Mouse (Mus musculus): ENCODE measurements around the gene B430305J03Rik. TPM values are rescaled to one million over a fixed set of nuclear protein-coding genes. Genes with fewer than 3 reads are reported as not detected.

The B430305J03Rik gene
- polyA plus RNA-seq, 1 experiment from 2014 or later: not detected

- Histone ChIP-seq H3K9ac (ENCODE audit: low read depth, low read length) (no peak overlapping the region), H3K27ac (ENCODE audit: low read length) (no peak overlapping the region), H3K9me3 (replicated peaks; ENCODE audit: control insufficient read depth, low read length) (no peaks in the 10 kb centered on the region), H3K4me2 (ENCODE audit: low read depth, low read length) (no peak overlapping the region), H3K4me1 (ENCODE audit: control insufficient read depth, low read depth, low read length) (no peaks in the 10 kb centered on the region), H3K36me3 (ENCODE audit: control insufficient read depth, insufficient read depth) (no peaks in the 10 kb centered on the region), H3K4me3 (ENCODE audit: low read depth, low read length) (no peak overlapping the region), H3K27me3 (ENCODE audit: control insufficient read depth, insufficient read depth, low read depth, low read length) (no peaks in the 10 kb centered on the region)
- ATAC-seq (ENCODE audit: low read depth): no peak
- WGBS (ENCODE audit: insufficient replicate concordance): 54% methylated on average over 4 of the region's 4 CpGs
These were observed 20.6 kb upstream of the B430305J03Rik start for GRCm38 (mm10) chr3:61386368-61386767.

GRCm38 (mm10) chr3:61376001-61376400, 10.2 kb upstream of the B430305J03Rik start:
- no peak overlapping the region for H3K9ac ChIP-seq (ENCODE audit: low read depth, low read length)
- WGBS (ENCODE audit: insufficient replicate concordance): 64% methylated on average over 8 of the region's 8 CpGs
- no peaks in the 10 kb centered on the region for H3K4me1 ChIP-seq (ENCODE audit: control insufficient read depth, low read depth, low read length)
- no peak overlapping the region for H3K4me2 ChIP-seq (ENCODE audit: low read depth, low read length)
- H3K9me3 ChIP-seq (replicated peaks; ENCODE audit: control insufficient read depth, low read length): no peaks in the 10 kb centered on the region
- H3K36me3 ChIP-seq (ENCODE audit: control insufficient read depth, insufficient read depth): no peaks in the 10 kb centered on the region
- H3K27ac ChIP-seq (ENCODE audit: low read length): no peak overlapping the region
- ATAC-seq (ENCODE audit: low read depth): no peak
- no peak overlapping the region for H3K4me3 ChIP-seq (ENCODE audit: low read depth, low read length)
- H3K27me3 ChIP-seq (ENCODE audit: control insufficient read depth, insufficient read depth, low read depth, low read length): no peaks in the 10 kb centered on the region

GRCm38 (mm10) chr3:61368446-61368845, 2.7 kb upstream of the B430305J03Rik start:
- H3K27me3 ChIP-seq (ENCODE audit: control insufficient read depth, insufficient read depth, low read depth, low read length): no peaks in the 10 kb centered on the region
- H3K36me3 ChIP-seq (ENCODE audit: control insufficient read depth, insufficient read depth): no peaks in the 10 kb centered on the region
- no peak overlapping the region for H3K9ac ChIP-seq (ENCODE audit: low read depth, low read length)
- no peak overlapping the region for H3K4me3 ChIP-seq (ENCODE audit: low read depth, low read length)
- peaks cover 18% of the 10 kb centered on the region for H3K4me1 ChIP-seq (ENCODE audit: control insufficient read depth, low read depth, low read length)
- no peaks in the 10 kb centered on the region for H3K9me3 ChIP-seq (replicated peaks; ENCODE audit: control insufficient read depth, low read length)
- 70% methylated on average over 1 of the region's 1 CpGs for WGBS (ENCODE audit: insufficient replicate concordance)
- no peak overlapping the region for H3K4me2 ChIP-seq (ENCODE audit: low read depth, low read length)
- H3K27ac ChIP-seq (ENCODE audit: low read length): no peak overlapping the region
- ATAC-seq (ENCODE audit: low read depth): no peak

GRCm38 (mm10) chr3:61364978-61365778, 573 bp downstream of the B430305J03Rik start:
- WGBS (ENCODE audit: insufficient replicate concordance): under 1% methylated on average over 68 of the region's 68 CpGs
- Histone ChIP-seq H3K27me3 (ENCODE audit: control insufficient read depth, insufficient read depth, low read depth, low read length) (peaks cover 3% of the 10 kb centered on the region; the same call in 1 of the 2 replicates), H3K36me3 (ENCODE audit: control insufficient read depth, insufficient read depth) (no peaks in the 10 kb centered on the region), H3K9me3 (replicated peaks; ENCODE audit: control insufficient read depth, low read length) (no peaks in the 10 kb centered on the region), H3K4me3 (ENCODE audit: low read depth, low read length) (peak overlapping the region; percentile 74), H3K4me2 (ENCODE audit: low read depth, low read length) (peak overlapping the region; percentile 97), H3K27ac (ENCODE audit: low read length) (peak overlapping the region; percentile 35), H3K9ac (ENCODE audit: low read depth, low read length) (peak overlapping the region; percentile 73), H3K4me1 (ENCODE audit: control insufficient read depth, low read depth, low read length) (peaks cover 18% of the 10 kb centered on the region)
- ATAC-seq (ENCODE audit: low read depth): no peak

GRCm38 (mm10) chr3:61364661-61364977, 1.1 kb downstream of the B430305J03Rik start:
- peak overlapping the region; percentile 35 for H3K27ac ChIP-seq (ENCODE audit: low read length)
- peaks cover 3% of the 10 kb centered on the region; the same call in 1 of the 2 replicates for H3K27me3 ChIP-seq (ENCODE audit: control insufficient read depth, insufficient read depth, low read depth, low read length)
- H3K4me2 ChIP-seq (ENCODE audit: low read depth, low read length): peak overlapping the region; percentile 97
- H3K9me3 ChIP-seq (replicated peaks; ENCODE audit: control insufficient read depth, low read length): no peaks in the 10 kb centered on the region
- H3K36me3 ChIP-seq (ENCODE audit: control insufficient read depth, insufficient read depth): no peaks in the 10 kb centered on the region
- under 1% methylated on average over 33 of the region's 33 CpGs for WGBS (ENCODE audit: insufficient replicate concordance)
- H3K4me3 ChIP-seq (ENCODE audit: low read depth, low read length): peak overlapping the region; percentile 74
- peaks cover 18% of the 10 kb centered on the region for H3K4me1 ChIP-seq (ENCODE audit: control insufficient read depth, low read depth, low read length)
- peak; percentile 5; the same call in 1 of the 2 replicates for ATAC-seq (ENCODE audit: low read depth)
- peak overlapping the region; percentile 73 for H3K9ac ChIP-seq (ENCODE audit: low read depth, low read length)

GRCm38 (mm10) chr3:61363989-61364660, 1.6 kb downstream of the B430305J03Rik start:
- no peaks in the 10 kb centered on the region for H3K36me3 ChIP-seq (ENCODE audit: control insufficient read depth, insufficient read depth)
- no peaks in the 10 kb centered on the region for H3K9me3 ChIP-seq (replicated peaks; ENCODE audit: control insufficient read depth, low read length)
- peaks cover 3% of the 10 kb centered on the region; the same call in 1 of the 2 replicates for H3K27me3 ChIP-seq (ENCODE audit: control insufficient read depth, insufficient read depth, low read depth, low read length)
- ATAC-seq (ENCODE audit: low read depth): peak; percentile 89
- WGBS (ENCODE audit: insufficient replicate concordance): under 1% methylated on average over 50 of the region's 51 CpGs
- H3K4me1 ChIP-seq (ENCODE audit: control insufficient read depth, low read depth, low read length): peaks cover 18% of the 10 kb centered on the region
- peak overlapping the region; percentile 73 for H3K9ac ChIP-seq (ENCODE audit: low read depth, low read length)
- peak overlapping the region; percentile 85 for H3K27ac ChIP-seq (ENCODE audit: low read length)
- peak overlapping the region; percentile 74 for H3K4me3 ChIP-seq (ENCODE audit: low read depth, low read length)
- peak overlapping the region; percentile 97 for H3K4me2 ChIP-seq (ENCODE audit: low read depth, low read length)

- peak overlapping the region; percentile 64 for H3K9ac ChIP-seq (ENCODE audit: low read depth, low read length)
- ATAC-seq (ENCODE audit: low read depth): peak; percentile 79
- no peaks in the 10 kb centered on the region for H3K36me3 ChIP-seq (ENCODE audit: control insufficient read depth, insufficient read depth)
- H3K4me2 ChIP-seq (ENCODE audit: low read depth, low read length): peak overlapping the region; percentile 97
- peak overlapping the region; percentile 37 for H3K27ac ChIP-seq (ENCODE audit: low read length)
- H3K9me3 ChIP-seq (replicated peaks; ENCODE audit: control insufficient read depth, low read length): no peaks in the 10 kb centered on the region
- peak overlapping the region; percentile 74 for H3K4me3 ChIP-seq (ENCODE audit: low read depth, low read length)
- under 1% methylated on average over 30 of the region's 30 CpGs for WGBS (ENCODE audit: insufficient replicate concordance)
- H3K27me3 ChIP-seq (ENCODE audit: control insufficient read depth, insufficient read depth, low read depth, low read length): peaks cover 3% of the 10 kb centered on the region; the same call in 1 of the 2 replicates
- peaks cover 18% of the 10 kb centered on the region for H3K4me1 ChIP-seq (ENCODE audit: control insufficient read depth, low read depth, low read length)
These were observed 2.4 kb downstream of the B430305J03Rik start for GRCm38 (mm10) chr3:61363161-61363988.

GRCm38 (mm10) chr3:61362821-61363160, 3.0 kb downstream of the B430305J03Rik start:
- H3K4me1 ChIP-seq (ENCODE audit: control insufficient read depth, low read depth, low read length): peaks cover 18% of the 10 kb centered on the region
- no peak for ATAC-seq (ENCODE audit: low read depth)
- peak overlapping the region; percentile 55 for H3K9ac ChIP-seq (ENCODE audit: low read depth, low read length)
- peaks cover 3% of the 10 kb centered on the region; the same call in 1 of the 2 replicates for H3K27me3 ChIP-seq (ENCODE audit: control insufficient read depth, insufficient read depth, low read depth, low read length)
- H3K4me2 ChIP-seq (ENCODE audit: low read depth, low read length): peak overlapping the region; percentile 97
- no peaks in the 10 kb centered on the region for H3K9me3 ChIP-seq (replicated peaks; ENCODE audit: control insufficient read depth, low read length)
- peak overlapping the region; percentile 74 for H3K4me3 ChIP-seq (ENCODE audit: low read depth, low read length)
- 8% methylated on average over 9 of the region's 9 CpGs for WGBS (ENCODE audit: insufficient replicate concordance)
- H3K27ac ChIP-seq (ENCODE audit: low read length): peak overlapping the region; percentile 37
- no peaks in the 10 kb centered on the region for H3K36me3 ChIP-seq (ENCODE audit: control insufficient read depth, insufficient read depth)
